ENCODE assay signal across 7 mouse cellular contexts in the genomic region with DNA sequence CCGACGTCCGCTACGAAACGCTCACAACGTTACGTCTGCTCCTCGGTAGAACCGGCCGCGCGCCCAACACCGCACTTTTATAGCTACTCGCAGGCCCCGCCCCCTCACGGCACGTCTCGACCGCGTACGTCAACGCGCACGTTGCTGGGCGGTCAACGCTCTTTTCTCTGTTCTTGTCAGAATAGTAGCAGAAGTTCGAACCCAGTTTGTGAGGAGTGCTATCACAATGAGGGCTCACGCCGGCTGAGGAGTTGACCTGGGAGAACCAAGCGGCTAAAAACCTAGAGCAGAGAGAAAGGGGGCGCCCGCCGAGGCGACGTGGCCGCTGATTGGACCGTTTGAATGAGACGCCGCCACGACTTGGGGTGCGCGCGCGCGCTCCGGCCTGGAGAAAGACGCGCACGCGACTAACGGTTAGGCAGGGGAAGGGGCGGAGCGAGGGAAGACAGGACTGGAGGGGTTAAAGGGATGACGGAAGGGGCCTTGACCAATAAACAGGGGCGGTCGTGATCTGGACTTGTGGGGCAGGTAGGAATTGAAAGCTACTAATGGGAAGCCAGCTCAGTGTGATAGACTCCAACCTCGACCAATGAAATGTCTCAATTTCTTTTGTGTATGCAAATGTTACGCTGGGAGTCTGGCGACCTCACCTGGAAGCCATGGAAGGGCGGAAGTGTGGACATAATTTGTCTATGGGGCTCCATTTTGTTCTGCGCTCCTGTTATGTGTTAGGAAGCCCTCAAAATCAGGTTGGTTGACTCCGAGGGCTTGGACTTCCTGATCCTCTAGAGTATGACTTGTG. TPM values are rescaled to one million over a fixed set of nuclear protein-coding genes. Genes with fewer than 3 reads are reported as not detected.
DNase-seq lines count a peak whose midpoint lies in the region; ATAC-seq lines count a peak whose summit lies in the region.

Gene Ube2s, minus strand, starts transcription at position 288 of the 802 bp plus-strand sequence.

- under 1% methylated on average over 62 of the region's 62 CpGs for WGBS in intestine, embryonic 16.5 days
- whole genome bisulfite sequencing in midbrain, embryonic 11.5 days = 1% methylated on average over 62 of the region's 62 CpGs

- peak within 1 kb of the TSS; percentile 99 for H3K9ac ChIP-seq in intestine, embryonic 16.5 days (ENCODE audit: low read depth, low read length)
- H3K9ac ChIP-seq in midbrain, embryonic 11.5 days (ENCODE audit: low read length) = peak within 1 kb of the TSS; percentile 99

- H3K27me3 ChIP-seq in intestine, embryonic 16.5 days (replicated peaks; ENCODE audit: control insufficient read depth, insufficient read depth, low read length) = no peaks in the 10 kb centered on the region
- no peaks in the 10 kb centered on the region for H3K27me3 ChIP-seq in midbrain, embryonic 11.5 days (ENCODE audit: control insufficient read depth, insufficient read depth, low read length)

- peak within 1 kb of the TSS; percentile 98 for H3K27ac ChIP-seq in intestine, embryonic 16.5 days (ENCODE audit: low read length)
- H3K27ac ChIP-seq in midbrain, embryonic 11.5 days (ENCODE audit: low read depth, low read length) = peak within 1 kb of the TSS; percentile 79

- ATAC-seq in intestine, embryonic 16.5 days = peak; percentile 99
- ATAC-seq in midbrain, embryonic 11.5 days (ENCODE audit: low FRiP score) = peak; percentile 99

- no peaks in the 10 kb centered on the region for H3K9me3 ChIP-seq in intestine, embryonic 16.5 days (ENCODE audit: control insufficient read depth, low read length)
- H3K9me3 ChIP-seq in midbrain, embryonic 11.5 days (ENCODE audit: control insufficient read depth, low read length) = no peaks in the 10 kb centered on the region

- peak within 1 kb of the TSS; percentile 66 for H3K4me2 ChIP-seq in intestine, embryonic 16.5 days (ENCODE audit: low read depth, low read length)
- H3K4me2 ChIP-seq in midbrain, embryonic 11.5 days = peak within 1 kb of the TSS; percentile 64

- DNase-seq in adrenal gland, adult 8-10 months = peak; percentile 99
- DNase-seq in embryo, embryonic 9.5 days (ENCODE audit: extremely low spot score) = peak; percentile 99
- peak; percentile 97 to 98 for DNase-seq in gastrocnemius, postnatal 4 days (ENCODE audit: low spot score in 2 of 2)
- DNase-seq in left cerebral cortex, postnatal 36 days (ENCODE audit: low spot score in 2 of 2) = peak; percentile 96 to 98
- peak; percentile 100 for DNase-seq in midbrain, embryonic 11.5 days (ENCODE audit: low spot score, missing footprints)
- peak; percentile 99 for DNase-seq in skeletal muscle tissue, adult 2 months (ENCODE audit: low read depth, low spot score)

- intact Hi-C loops in left cerebral cortex, postnatal 36 days (cut with DNase I) = no loop called here

- peaks cover 9% of the 10 kb centered on the region for H3K36me3 ChIP-seq in intestine, embryonic 16.5 days (ENCODE audit: control insufficient read depth, insufficient read depth, low read length)
- peaks cover 16% of the 10 kb centered on the region; the same call in 1 of the 2 replicates for H3K36me3 ChIP-seq in midbrain, embryonic 11.5 days (ENCODE audit: control insufficient read depth, insufficient read depth, low read length)

- peak within 1 kb of the TSS; percentile 94 for H3K4me3 ChIP-seq in intestine, embryonic 16.5 days (ENCODE audit: low read length)
- H3K4me3 ChIP-seq in midbrain, embryonic 11.5 days (ENCODE audit: low read depth, low read length) = peak within 1 kb of the TSS; percentile 99

- peaks cover 23% of the 10 kb centered on the region for H3K4me1 ChIP-seq in intestine, embryonic 16.5 days (ENCODE audit: control insufficient read depth, insufficient read depth, low read length)
- peaks cover 22% of the 10 kb centered on the region for H3K4me1 ChIP-seq in midbrain, embryonic 11.5 days (ENCODE audit: control insufficient read depth, insufficient read depth, low read length)

RNA-seq across cellular contexts. Expression of gene Ube2s, which starts in this region (rescaled TPM):
- 100 to 1,000 TPM in 3 of 4 experiments, 10 to 100 TPM in 1; 96.8 to 127 (median 118) TPM for total RNA-seq in adrenal gland, adult 8-10 months (2022)
- total RNA-seq in gastrocnemius, postnatal 4 days (2021) = 100 to 1,000 TPM; 122 to 140 TPM
- polyA plus RNA-seq in intestine, embryonic 16.5 days (2015; fragmentation: Nextera tagmentation; extraction: Ambion mirVana) = 238 and 256 TPM in 2 replicates
- 100 to 1,000 TPM in 1 of 2 experiments, 10 to 100 TPM in 1; 98.6 to 117 TPM for total RNA-seq in left cerebral cortex, postnatal 36 days (2021)
- 392 and 412 TPM in 2 replicates for polyA plus RNA-seq in midbrain, embryonic 11.5 days (2014; fragmentation: Nextera tagmentation; extraction: Ambion mirVana)

Comparison
In these comparisons a context has a peak if more than half of its experiments do, and no peak if none do; other contexts are left out.
1. Peak in every context shown above with its lines: DNase-seq, ATAC-seq, H3K4me3 ChIP-seq and H3K27ac ChIP-seq.